Mouse (Mus musculus): ENCODE results near the gene Nfib. TPM values are rescaled to one million over a fixed set of nuclear protein-coding genes. Genes with fewer than 3 reads are reported as not detected.
A peak's percentile ranks its signal among the peaks of the same experiment; 100 is the strongest.

Nfib gene
- polyA plus RNA-seq, 1 experiment = 44.3 TPM

- DNase-seq = no peak
- Histone ChIP-seq H3K27ac (ENCODE audit: insufficient read depth, low read length) (no peak overlapping the region), H3K4me3 (replicated peaks; ENCODE audit: insufficient read depth, low read depth, low read length) (no peak overlapping the region), H3K27me3 (ENCODE audit: control insufficient read depth, insufficient read depth, low read length) (no peaks in the 10 kb centered on the region), H3K4me1 (ENCODE audit: control insufficient read depth, insufficient read depth, low read length) (no peaks in the 10 kb centered on the region)
- TF ChIP-seq POLR2A (IDR thresholded peaks at IDR 0.05; ENCODE audit: borderline replicate concordance, insufficient read depth, low read length) (no peak), CTCF (IDR thresholded peaks at IDR 0.05; ENCODE audit: borderline replicate concordance, insufficient read depth, low read depth, low read length) (no peak)
- 53% methylated on average over 12 of the region's 12 CpGs for WGBS
Observed at GRCm38 (mm10) chr4:82684088-82684715, 21.3 kb downstream of the Nfib start.

DNA sequence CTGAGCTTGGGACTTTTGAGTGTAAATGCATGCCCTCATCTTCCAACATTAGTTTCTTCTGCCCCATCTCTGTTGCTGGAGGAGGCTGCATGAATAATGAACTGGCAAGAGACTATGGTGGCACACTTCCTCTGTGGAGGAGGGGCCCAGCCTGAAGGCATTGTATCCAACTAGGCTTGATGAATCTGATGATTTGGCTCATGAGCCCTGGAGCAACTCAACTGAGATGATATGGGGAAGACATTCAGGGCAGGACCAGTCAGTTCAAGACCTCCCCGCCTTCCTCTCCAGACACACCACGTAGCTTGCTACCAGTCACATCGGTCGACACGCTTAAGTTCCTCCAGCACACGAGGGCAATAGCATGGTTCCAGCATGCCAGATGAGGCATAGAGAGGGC is 22.0 kb downstream of the Nfib start:
- no peak for DNase-seq
- Histone ChIP-seq H3K4me3 (replicated peaks; ENCODE audit: insufficient read depth, low read depth, low read length) (no peak overlapping the region), H3K4me1 (ENCODE audit: control insufficient read depth, insufficient read depth, low read length) (no peaks in the 10 kb centered on the region), H3K27me3 (ENCODE audit: control insufficient read depth, insufficient read depth, low read length) (no peaks in the 10 kb centered on the region), H3K27ac (ENCODE audit: insufficient read depth, low read length) (no peak overlapping the region)
- 57% methylated on average over 6 of the region's 6 CpGs for WGBS
- no peak for TF ChIP-seq POLR2A (IDR thresholded peaks at IDR 0.05; ENCODE audit: borderline replicate concordance, insufficient read depth, low read length)
- TF ChIP-seq CTCF (IDR thresholded peaks at IDR 0.05; ENCODE audit: borderline replicate concordance, insufficient read depth, low read depth, low read length) = no peak

DNA sequence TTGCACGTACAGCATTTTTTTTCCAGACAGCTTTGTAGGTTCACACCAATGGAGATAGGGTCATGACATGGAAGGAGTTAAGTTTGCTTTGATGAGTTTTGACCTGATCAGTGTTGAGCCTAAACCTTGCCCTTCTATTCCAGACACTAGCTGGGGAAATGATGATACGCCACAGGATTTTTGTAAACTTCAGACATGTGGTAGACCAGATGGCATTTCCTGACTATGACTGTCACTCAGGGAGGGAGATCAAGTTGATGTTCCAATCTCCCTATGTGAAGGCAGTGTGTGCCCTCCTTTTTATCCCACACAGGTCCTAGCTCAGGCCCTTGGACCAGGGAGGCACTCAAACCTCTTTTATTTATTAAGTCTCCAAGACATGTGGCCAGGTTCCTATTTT is 29.4 kb downstream of the Nfib start:
- H3K4me3 ChIP-seq (replicated peaks; ENCODE audit: insufficient read depth, low read depth, low read length) = no peak overlapping the region
- H3K27ac ChIP-seq (ENCODE audit: insufficient read depth, low read length) = no peak overlapping the region
- peak in 1 of 2 experiments; percentile 28 for DNase-seq
- TF ChIP-seq CTCF (IDR thresholded peaks at IDR 0.05; ENCODE audit: borderline replicate concordance, insufficient read depth, low read depth, low read length) (no peak), POLR2A (IDR thresholded peaks at IDR 0.05; ENCODE audit: borderline replicate concordance, insufficient read depth, low read length) (no peak)
- H3K27me3 ChIP-seq (ENCODE audit: control insufficient read depth, insufficient read depth, low read length) = no peaks in the 10 kb centered on the region
- peaks cover 4% of the 10 kb centered on the region; the same call in 1 of the 2 replicates for H3K4me1 ChIP-seq (ENCODE audit: control insufficient read depth, insufficient read depth, low read length)
- WGBS = 63% methylated on average over 2 of the region's 2 CpGs

GRCm38 (mm10) chr4:82667271-82667872 is 38.2 kb downstream of the Nfib start:
- WGBS = 83% methylated on average over 3 of the region's 3 CpGs
- TF ChIP-seq CTCF (IDR thresholded peaks at IDR 0.05; ENCODE audit: borderline replicate concordance, insufficient read depth, low read depth, low read length) = no peak
- TF ChIP-seq POLR2A (IDR thresholded peaks at IDR 0.05; ENCODE audit: borderline replicate concordance, insufficient read depth, low read length) = no peak

GRCm38 (mm10) chr4:82664436-82664835 is 41.1 kb downstream of the Nfib start:
- no peak for DNase-seq
- no peak overlapping the region for H3K27ac ChIP-seq (ENCODE audit: insufficient read depth, low read length)
- H3K27me3 ChIP-seq (ENCODE audit: control insufficient read depth, insufficient read depth, low read length) = no peaks in the 10 kb centered on the region
- no peak overlapping the region for H3K4me3 ChIP-seq (replicated peaks; ENCODE audit: insufficient read depth, low read depth, low read length)
- 84% methylated on average over 7 of the region's 7 CpGs for WGBS
- no peaks in the 10 kb centered on the region for H3K4me1 ChIP-seq (ENCODE audit: control insufficient read depth, insufficient read depth, low read length)
- no peak for TF ChIP-seq POLR2A (IDR thresholded peaks at IDR 0.05; ENCODE audit: borderline replicate concordance, insufficient read depth, low read length)
- no peak for TF ChIP-seq CTCF (IDR thresholded peaks at IDR 0.05; ENCODE audit: borderline replicate concordance, insufficient read depth, low read depth, low read length)

More at GRCm38 (mm10) chr4:82667271-82667872, 38.2 kb downstream of the Nfib start:
- DNase-seq = no peak
- no peaks in the 10 kb centered on the region for H3K4me1 ChIP-seq (ENCODE audit: control insufficient read depth, insufficient read depth, low read length)
- H3K4me3 ChIP-seq (replicated peaks; ENCODE audit: insufficient read depth, low read depth, low read length) = no peak overlapping the region
- no peak overlapping the region for H3K27ac ChIP-seq (ENCODE audit: insufficient read depth, low read length)
- H3K27me3 ChIP-seq (ENCODE audit: control insufficient read depth, insufficient read depth, low read length) = no peaks in the 10 kb centered on the region

DNA sequence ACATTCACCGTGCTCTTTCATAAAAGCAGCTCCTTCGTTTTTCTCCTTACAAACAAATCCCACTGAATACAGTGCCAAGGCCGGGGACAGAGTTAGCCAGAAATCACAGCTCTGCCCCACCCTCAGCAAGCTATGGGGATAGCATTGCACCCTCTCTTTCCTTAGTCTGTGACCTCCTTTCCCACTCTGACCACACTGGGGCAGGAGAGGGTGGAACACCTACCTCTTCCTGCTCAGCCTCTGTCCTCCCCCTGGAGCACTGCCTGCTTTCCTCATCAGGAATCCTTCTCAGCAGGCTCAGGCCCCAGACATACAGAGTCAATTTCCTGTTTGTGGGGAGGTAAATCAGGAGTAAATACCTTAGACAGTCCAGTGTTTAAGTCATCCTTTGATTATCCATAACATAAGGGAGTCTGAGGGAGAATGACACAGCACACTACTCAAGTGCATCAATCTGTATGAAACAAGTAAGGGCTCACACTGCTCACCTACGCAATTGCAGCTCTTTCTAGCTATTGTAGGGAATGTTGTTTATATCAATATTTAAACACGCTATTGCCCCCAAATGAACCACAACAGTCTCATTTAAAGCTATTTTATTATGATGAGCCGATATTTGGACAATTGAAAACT is 41.7 kb downstream of the Nfib start:
- peak; percentile 16; the same call in 1 of the 2 replicates for TF ChIP-seq CTCF (IDR thresholded peaks at IDR 0.05; ENCODE audit: borderline replicate concordance, insufficient read depth, low read depth, low read length)
- no peak for TF ChIP-seq POLR2A (IDR thresholded peaks at IDR 0.05; ENCODE audit: borderline replicate concordance, insufficient read depth, low read length)
- Histone ChIP-seq H3K4me3 (replicated peaks; ENCODE audit: insufficient read depth, low read depth, low read length) (no peak overlapping the region), H3K27ac (ENCODE audit: insufficient read depth, low read length) (no peak overlapping the region), H3K27me3 (ENCODE audit: control insufficient read depth, insufficient read depth, low read length) (no peaks in the 10 kb centered on the region), H3K4me1 (ENCODE audit: control insufficient read depth, insufficient read depth, low read length) (no peaks in the 10 kb centered on the region)
- DNase-seq = no peak
- WGBS = 87% methylated on average over 6 of the region's 6 CpGs

DNA sequence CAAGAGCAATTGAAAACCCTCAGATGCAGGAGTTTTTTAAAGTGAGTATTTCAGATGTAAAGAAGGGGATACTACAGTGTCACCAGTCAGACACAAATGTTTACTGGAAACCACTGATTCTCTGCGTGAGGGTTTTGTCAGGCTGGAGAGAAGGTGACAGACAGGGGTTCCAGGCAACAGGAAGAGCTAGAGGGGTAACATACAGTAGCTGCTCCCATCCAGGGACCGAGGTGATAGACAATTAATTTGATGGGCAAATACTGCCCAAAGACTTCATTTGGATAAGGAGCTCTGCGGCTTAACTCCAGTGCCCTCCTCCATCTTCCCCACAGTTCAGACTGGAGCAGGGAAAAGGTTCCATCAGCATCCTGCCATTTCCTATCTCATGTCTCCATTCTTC is 42.9 kb downstream of the Nfib start:
- TF ChIP-seq POLR2A (IDR thresholded peaks at IDR 0.05; ENCODE audit: borderline replicate concordance, insufficient read depth, low read length) = no peak
- TF ChIP-seq CTCF (IDR thresholded peaks at IDR 0.05; ENCODE audit: borderline replicate concordance, insufficient read depth, low read depth, low read length) = no peak
- no peak overlapping the region for H3K4me3 ChIP-seq (replicated peaks; ENCODE audit: insufficient read depth, low read depth, low read length)
- H3K27ac ChIP-seq (ENCODE audit: insufficient read depth, low read length) = no peak overlapping the region
- no peaks in the 10 kb centered on the region for H3K4me1 ChIP-seq (ENCODE audit: control insufficient read depth, insufficient read depth, low read length)
- H3K27me3 ChIP-seq (ENCODE audit: control insufficient read depth, insufficient read depth, low read length) = no peaks in the 10 kb centered on the region
- 65% methylated on average over 3 of the region's 3 CpGs for WGBS
- DNase-seq = no peak

DNA sequence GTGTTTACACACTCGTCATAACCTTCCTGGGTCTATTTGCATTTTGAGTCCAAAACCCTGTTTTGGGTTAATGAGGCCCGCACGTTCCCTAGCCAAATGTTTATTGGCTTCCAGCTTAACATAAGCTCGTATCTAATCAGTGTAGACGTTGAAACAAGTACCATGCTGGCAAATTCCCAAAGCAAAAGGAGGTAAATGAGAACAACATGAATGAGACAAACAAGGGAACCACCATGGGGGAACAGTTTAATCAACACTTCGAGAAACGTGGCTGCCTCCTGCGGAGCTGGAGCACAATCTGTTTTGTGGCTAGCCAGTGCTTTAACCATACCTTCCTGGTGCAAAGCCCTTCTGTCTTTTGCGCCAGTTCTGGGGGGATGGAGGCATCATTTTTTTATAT is 43.3 kb downstream of the Nfib start:
- WGBS = 28% methylated on average over 9 of the region's 9 CpGs
- peak in 1 of 2 experiments; percentile 27 for DNase-seq
- TF ChIP-seq POLR2A (IDR thresholded peaks at IDR 0.05; ENCODE audit: borderline replicate concordance, insufficient read depth, low read length) (no peak), CTCF (IDR thresholded peaks at IDR 0.05; ENCODE audit: borderline replicate concordance, insufficient read depth, low read depth, low read length) (no peak)
- no peak overlapping the region for H3K4me3 ChIP-seq (replicated peaks; ENCODE audit: insufficient read depth, low read depth, low read length)
- H3K27me3 ChIP-seq (ENCODE audit: control insufficient read depth, insufficient read depth, low read length) = no peaks in the 10 kb centered on the region
- no peak overlapping the region for H3K27ac ChIP-seq (ENCODE audit: insufficient read depth, low read length)
- H3K4me1 ChIP-seq (ENCODE audit: control insufficient read depth, insufficient read depth, low read length) = no peaks in the 10 kb centered on the region
